Mouse (Mus musculus): ENCODE measurements around the gene Agt.

GRCm38 (mm10) chr8:124530996-124531395 is 38.5 kb downstream of the Agt start:
- TF ChIP-seq POLR2A (IDR thresholded peaks at IDR 0.05; ENCODE audit: control insufficient read depth, low read depth, low read length) (no peak), CTCF (IDR thresholded peaks at IDR 0.05; ENCODE audit: control insufficient read depth, insufficient read depth, insufficient replicate concordance, low read depth, low read length) (no peak)
